Mouse (Mus musculus): ENCODE results near the gene Hist1h3c. TPM values are rescaled to one million over a fixed set of nuclear protein-coding genes. Genes with fewer than 3 reads are reported as not detected.
A peak's percentile ranks its signal among the peaks of the same experiment; 100 is the strongest.
"Not testable (repeated sequence)": the region's sequence is repeated elsewhere in the genome, so short reads cannot be mapped to it uniquely, and the experiment has no call there.

The Hist1h3c gene
- polyA plus RNA-seq, 1 experiment from 2014 or later = 6.6 TPM

DNA sequence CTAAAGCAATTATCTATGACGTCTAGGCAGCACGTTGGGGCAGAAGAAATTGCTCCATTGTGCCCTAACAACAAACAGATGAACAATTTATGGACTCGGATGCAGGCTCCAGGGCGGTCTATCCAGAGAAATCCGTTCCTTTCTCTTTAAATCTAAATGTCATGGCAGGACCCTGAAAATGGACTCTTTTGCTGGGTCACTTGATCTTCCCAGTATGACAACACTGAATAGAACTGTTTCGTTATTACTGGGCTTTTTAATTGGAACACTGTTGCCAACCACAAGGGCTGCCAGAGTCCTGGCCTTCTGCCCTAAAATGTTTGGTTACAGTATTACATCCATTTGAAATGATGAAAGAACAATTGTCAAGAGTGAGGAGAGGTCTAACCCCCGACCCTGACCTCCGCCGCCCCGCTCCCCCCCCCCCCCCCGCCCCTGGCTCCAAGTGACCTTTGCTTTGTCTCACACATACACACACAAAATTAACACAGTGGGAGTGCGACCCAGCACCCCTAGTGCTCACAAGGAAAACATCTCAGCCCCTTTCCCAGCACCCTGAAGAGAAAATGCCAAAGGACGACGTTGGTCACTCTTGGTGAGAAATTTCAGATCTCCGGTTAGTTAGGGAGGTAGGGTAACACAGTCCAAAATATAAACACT lies 35.6 kb downstream of the Hist1h3c start:
- H3K9ac ChIP-seq = peak overlapping the region; percentile 36; the same call in 1 of the 2 replicates
- H3K9me3 ChIP-seq = no peaks in the 10 kb centered on the region
- no peaks in the 10 kb centered on the region for H3K36me3 ChIP-seq
- no peaks in the 10 kb centered on the region for H3K27me3 ChIP-seq
- no peak overlapping the region for H3K27ac ChIP-seq
- peak overlapping the region; percentile 74 for H3K4me2 ChIP-seq
- H3K4me1 ChIP-seq = 0 out of 2 replicates have a peak, but pooled peaks cover 7% of the 10 kb centered on the region
- WGBS = 18% methylated on average over 15 of the region's 15 CpGs
- H3K4me3 ChIP-seq = peak overlapping the region; percentile 47
- ATAC-seq (ENCODE audit: insufficient number of reproducible peaks, low FRiP score, low TSS enrichment, low read depth) = no peak

DNA sequence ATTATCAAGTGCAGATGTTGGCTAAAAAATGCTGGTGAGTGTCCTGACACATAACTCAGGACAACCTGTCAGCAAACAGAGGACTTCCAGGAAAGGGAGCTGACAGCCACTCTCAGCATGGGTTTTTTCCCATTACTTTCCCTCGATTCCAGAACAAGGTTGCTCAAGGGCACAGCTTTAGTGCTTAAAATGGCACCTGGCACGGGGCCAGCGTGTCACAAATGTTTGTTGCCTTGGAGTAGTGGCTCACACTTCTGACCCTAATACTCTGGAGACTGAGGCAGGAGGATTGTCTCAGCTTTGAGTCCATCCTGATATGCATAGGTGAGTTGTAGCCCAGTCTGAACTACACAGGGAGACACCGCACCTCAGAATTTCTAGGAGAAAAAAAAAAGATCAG lies 36.7 kb downstream of the Hist1h3c start:
- Histone ChIP-seq H3K27ac (no peak overlapping the region), H3K4me2 (no peak overlapping the region), H3K4me1 (0 out of 2 replicates have a peak, but pooled peaks cover 7% of the 10 kb centered on the region), H3K9me3 (no peaks in the 10 kb centered on the region), H3K4me3 (no peak overlapping the region), H3K27me3 (no peaks in the 10 kb centered on the region), H3K9ac (no peak overlapping the region), H3K36me3 (no peaks in the 10 kb centered on the region)
- 57% methylated on average over 4 of the region's 4 CpGs for WGBS
- ATAC-seq (ENCODE audit: insufficient number of reproducible peaks, low FRiP score, low TSS enrichment, low read depth) = no peak

DNA sequence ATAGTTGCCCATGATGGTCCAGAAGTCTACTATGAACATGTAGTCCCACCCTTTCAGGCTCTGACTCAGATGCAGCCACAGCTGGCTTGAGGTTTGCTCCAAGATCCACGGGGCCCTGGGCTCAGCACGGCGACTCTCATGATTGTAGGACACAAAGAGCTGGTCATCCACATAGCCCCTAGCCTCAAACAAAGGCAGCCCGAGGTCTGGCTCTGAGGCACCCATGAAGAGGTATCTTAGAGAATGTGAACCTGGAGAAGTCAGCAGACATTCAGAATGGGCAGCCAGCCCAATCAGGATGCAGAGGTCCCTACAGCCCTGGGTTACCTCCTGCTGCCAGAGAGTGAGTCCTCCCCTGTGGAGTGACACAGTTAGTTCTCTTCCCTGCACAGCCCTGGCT lies 37.4 kb downstream of the Hist1h3c start:
- Histone ChIP-seq H3K4me1 (0 out of 2 replicates have a peak, but pooled peaks cover 7% of the 10 kb centered on the region), H3K9ac (no peak overlapping the region), H3K27me3 (no peaks in the 10 kb centered on the region), H3K9me3 (no peaks in the 10 kb centered on the region), H3K36me3 (no peaks in the 10 kb centered on the region), H3K27ac (no peak overlapping the region), H3K4me3 (no peak overlapping the region), H3K4me2 (no peak overlapping the region)
- ATAC-seq (ENCODE audit: insufficient number of reproducible peaks, low FRiP score, low TSS enrichment, low read depth) = no peak
- 93% methylated on average over 4 of the region's 4 CpGs for WGBS

DNA sequence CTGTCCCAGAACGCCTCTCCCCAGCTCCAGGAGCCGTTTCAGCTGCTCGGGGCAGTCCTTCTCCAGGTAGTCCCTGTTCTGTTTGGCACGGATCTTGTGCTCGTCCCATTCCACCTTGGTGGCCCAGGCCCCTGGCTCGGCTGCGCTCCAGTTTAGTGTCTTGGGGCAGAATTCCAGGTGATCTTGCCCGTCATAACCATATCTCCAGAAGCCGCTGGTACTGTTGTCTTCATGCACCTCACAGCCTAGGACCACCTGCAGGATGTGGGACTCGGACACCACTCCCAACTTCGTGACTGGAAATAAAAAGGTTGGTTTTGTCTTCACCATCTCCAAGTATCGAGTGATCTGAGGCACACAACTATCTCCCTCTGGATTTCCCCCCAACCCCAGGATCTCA lies 38.6 kb downstream of the Hist1h3c start:
- Histone ChIP-seq H3K27me3 (no peaks in the 10 kb centered on the region), H3K9me3 (no peaks in the 10 kb centered on the region), H3K4me3 (no peak overlapping the region), H3K27ac (no peak overlapping the region), H3K4me1 (0 out of 2 replicates have a peak, but pooled peaks cover 7% of the 10 kb centered on the region), H3K36me3 (no peaks in the 10 kb centered on the region), H3K9ac (no peak overlapping the region), H3K4me2 (no peak overlapping the region)
- WGBS = 94% methylated on average over 12 of the region's 12 CpGs
- no peak for ATAC-seq (ENCODE audit: insufficient number of reproducible peaks, low FRiP score, low TSS enrichment, low read depth)

GRCm38 (mm10) chr13:23705751-23706356 lies 39.5 kb downstream of the Hist1h3c start:
- 92% methylated on average over 7 of the region's 7 CpGs for WGBS
- H3K27me3 ChIP-seq = no peaks in the 10 kb centered on the region
- H3K27ac ChIP-seq = no peak overlapping the region
- H3K4me3 ChIP-seq = no peak overlapping the region
- 0 out of 2 replicates have a peak, but pooled peaks cover 7% of the 10 kb centered on the region for H3K4me1 ChIP-seq
- no peaks in the 10 kb centered on the region for H3K36me3 ChIP-seq
- no peaks in the 10 kb centered on the region for H3K9me3 ChIP-seq
- H3K4me2 ChIP-seq = no peak overlapping the region
- no peak overlapping the region for H3K9ac ChIP-seq
- ATAC-seq (ENCODE audit: insufficient number of reproducible peaks, low FRiP score, low TSS enrichment, low read depth) = no peak

GRCm38 (mm10) chr13:23702801-23703200 lies 42.6 kb downstream of the Hist1h3c start:
- H3K4me3 ChIP-seq; H3K27me3 ChIP-seq; H3K4me1 ChIP-seq; H3K9me3 ChIP-seq; ATAC-seq (ENCODE audit: insufficient number of reproducible peaks, low FRiP score, low TSS enrichment, low read depth); H3K4me2 ChIP-seq; H3K36me3 ChIP-seq; H3K9ac ChIP-seq; H3K27ac ChIP-seq: not testable (repeated sequence)
- WGBS = 81% methylated on average over 2 of the region's 2 CpGs

GRCm38 (mm10) chr13:23702220-23702619 lies 43.2 kb downstream of the Hist1h3c start:
- no peak overlapping the region for H3K4me3 ChIP-seq
- H3K4me1 ChIP-seq = peaks cover 12% of the 10 kb centered on the region
- WGBS = 72% methylated on average over 4 of the region's 4 CpGs
- no peaks in the 10 kb centered on the region for H3K9me3 ChIP-seq
- ATAC-seq (ENCODE audit: insufficient number of reproducible peaks, low FRiP score, low TSS enrichment, low read depth) = no peak
- no peaks in the 10 kb centered on the region for H3K27me3 ChIP-seq
- H3K27ac ChIP-seq = no peak overlapping the region
- H3K36me3 ChIP-seq = no peaks in the 10 kb centered on the region
- no peak overlapping the region for H3K4me2 ChIP-seq
- no peak overlapping the region for H3K9ac ChIP-seq

- WGBS = 34% methylated on average over 8 of the region's 8 CpGs
- no peaks in the 10 kb centered on the region for H3K9me3 ChIP-seq
- peak; percentile 54; the same call in 1 of the 2 replicates for ATAC-seq (ENCODE audit: insufficient number of reproducible peaks, low FRiP score, low TSS enrichment, low read depth)
- no peaks in the 10 kb centered on the region for H3K36me3 ChIP-seq
- no peaks in the 10 kb centered on the region for H3K27me3 ChIP-seq
- no peak overlapping the region for H3K9ac ChIP-seq
- peaks cover 14% of the 10 kb centered on the region for H3K4me1 ChIP-seq
- H3K4me3 ChIP-seq = no peak overlapping the region
- no peak overlapping the region for H3K27ac ChIP-seq
- no peak overlapping the region for H3K4me2 ChIP-seq
Measured at GRCm38 (mm10) chr13:23700786-23701520, 44.4 kb downstream of the Hist1h3c start.

DNA sequence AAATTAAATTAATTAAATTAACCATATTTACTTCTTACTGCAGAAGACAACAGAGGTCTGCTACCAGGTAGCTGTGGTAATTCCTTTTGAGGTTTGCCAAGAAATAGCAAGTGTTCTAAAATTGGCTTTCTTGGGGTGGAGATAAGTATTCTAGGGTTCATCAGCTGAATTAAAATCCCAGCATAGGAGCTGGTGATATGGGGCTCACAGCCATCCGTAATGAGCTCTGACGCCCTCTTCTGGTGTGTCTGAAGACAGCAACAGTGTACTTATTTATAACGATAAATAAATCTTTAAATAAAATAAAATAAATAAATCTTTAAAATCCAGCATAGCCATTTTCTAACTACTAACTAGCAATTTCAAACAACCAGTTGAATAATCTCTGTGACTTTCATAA lies 45.6 kb downstream of the Hist1h3c start:
- H3K9ac ChIP-seq = no peak overlapping the region
- no peak for ATAC-seq (ENCODE audit: insufficient number of reproducible peaks, low FRiP score, low TSS enrichment, low read depth)
- no peaks in the 10 kb centered on the region for H3K36me3 ChIP-seq
- no peak overlapping the region for H3K27ac ChIP-seq
- no peaks in the 10 kb centered on the region for H3K27me3 ChIP-seq
- H3K9me3 ChIP-seq = no peaks in the 10 kb centered on the region
- WGBS = 67% methylated on average over 3 of the region's 3 CpGs
- H3K4me3 ChIP-seq = no peak overlapping the region
- H3K4me2 ChIP-seq = no peak overlapping the region
- peaks cover 20% of the 10 kb centered on the region for H3K4me1 ChIP-seq

DNA sequence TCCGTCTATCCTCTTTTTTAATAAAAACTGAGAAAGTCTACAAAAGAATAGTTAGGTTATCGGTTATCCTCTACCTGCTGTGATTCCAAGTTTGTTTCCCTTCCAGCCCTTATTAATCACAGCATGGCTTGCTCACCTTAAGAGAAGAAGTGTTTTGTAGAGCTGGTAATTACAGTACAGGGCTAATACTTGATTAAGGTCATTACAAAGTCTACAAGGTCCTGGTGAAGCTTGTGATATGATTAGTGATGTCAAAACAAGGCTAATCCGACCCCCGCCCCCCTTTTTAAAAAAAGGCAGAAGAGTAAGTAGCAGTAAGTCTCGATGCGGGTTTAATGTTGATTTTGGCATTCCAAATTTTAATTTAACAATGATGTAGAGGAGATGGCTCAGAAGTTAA lies 46.4 kb downstream of the Hist1h3c start:
- Histone ChIP-seq H3K4me1 (peaks cover 20% of the 10 kb centered on the region), H3K4me2 (peak overlapping the region; percentile 64; the same call in 1 of the 2 replicates), H3K4me3 (no peak overlapping the region), H3K27ac (peak overlapping the region; percentile 93), H3K9me3 (no peaks in the 10 kb centered on the region), H3K9ac (no peak overlapping the region), H3K27me3 (no peaks in the 10 kb centered on the region), H3K36me3 (no peaks in the 10 kb centered on the region)
- WGBS = 66% methylated on average over 6 of the region's 6 CpGs
- no peak for ATAC-seq (ENCODE audit: insufficient number of reproducible peaks, low FRiP score, low TSS enrichment, low read depth)

- Histone ChIP-seq H3K4me1 (peaks cover 20% of the 10 kb centered on the region), H3K9me3 (no peaks in the 10 kb centered on the region), H3K27ac (peak within 1 kb of the TSS; percentile 93), H3K4me3 (peak within 1 kb of the TSS; percentile 45), H3K36me3 (no peaks in the 10 kb centered on the region), H3K9ac (peak within 1 kb of the TSS; percentile 40; the same call in 1 of the 2 replicates), H3K4me2 (peak within 1 kb of the TSS; percentile 64), H3K27me3 (no peaks in the 10 kb centered on the region)
- ATAC-seq (ENCODE audit: insufficient number of reproducible peaks, low FRiP score, low TSS enrichment, low read depth) = peak; percentile 95
- WGBS = under 1% methylated on average over 22 of the region's 22 CpGs
Measured at GRCm38 (mm10) chr13:23698300-23698693, 47.1 kb downstream of the Hist1h3c start, which contains the start of gene Hist1h4c. Hist1h4c (minus strand) TSS chr13:23698454.
